15 mouse cellular contexts compared by ENCODE assay signal in genomic region chr5:147292506-147293120, GRCm38 (mm10). TPM values are rescaled to one million over a fixed set of nuclear protein-coding genes. Genes with fewer than 3 reads are reported as not detected.
A peak's percentile ranks its signal among the peaks of the same experiment; 100 is the strongest.
DNase-seq lines count a peak whose midpoint lies in the region; ATAC-seq and TF ChIP-seq lines count a peak whose summit lies in the region.
"Had no signal": no experiment of that assay in that cellular context is flagged by ENCODE, and none has a peak within 500 bp of the region (broad histone marks: within the 10 kb centered on the region; RNA-seq: fewer than 3 reads in every experiment).

No protein-coding gene starts in this region.

- H3K36me3 ChIP-seq in kidney, embryonic 15.5 days: no peaks in the 10 kb centered on the region
- H3K36me3 ChIP-seq in MEL (ENCODE audit: control insufficient read depth in 1 of 2, insufficient read depth in 2 of 2, low read length in 2 of 2) (peaks cover 0 to 3% of the 10 kb centered on the region in 2 experiments; a peak in 1 of 4 replicates), myocyte (ENCODE audit: control insufficient read depth, insufficient read depth) (no peaks in the 10 kb centered on the region)
- H3K36me3 ChIP-seq: forebrain, embryonic 12.5 days; hindbrain, embryonic 10.5 days; midbrain, embryonic 15.5 days had no signal

- no peak for DNase-seq in kidney, postnatal 36 days
- DNase-seq in MEL (ENCODE audit: low read depth, low spot score): peak; percentile 76
- no peak for DNase-seq in layer of hippocampus, postnatal 25 days (ENCODE audit: extremely low spot score in 1 of 2, low spot score in 1 of 2)
- no peak for DNase-seq in adrenal gland, postnatal 14 days
- no peak for DNase-seq in ovary, adult 18-20 months (ENCODE audit: low spot score)

- no peak for TF ChIP-seq RAD21 in MEL (IDR thresholded peaks at IDR 0.05; ENCODE audit: low read depth, low read length)

- no peak overlapping the region for H3K27ac ChIP-seq in kidney, embryonic 15.5 days
- H3K27ac ChIP-seq in MEL (ENCODE audit: control insufficient read depth, low read depth, low read length): peak overlapping the region; percentile 72
- H3K27ac ChIP-seq: forebrain, embryonic 12.5 days; hindbrain, embryonic 10.5 days; midbrain, embryonic 15.5 days had no signal

- 36% methylated on average over 13 of the region's 13 CpGs for WGBS in kidney, embryonic 15.5 days

- no peak for TF ChIP-seq CTCF in MEL (IDR thresholded peaks at IDR 0.05 in 2 of 3, conservative IDR thresholded peaks at IDR 0.05 in 1 of 3; ENCODE audit: control insufficient read depth in 1 of 3, insufficient read depth in 1 of 3, low read depth in 2 of 3, low read length in 3 of 3, poor library complexity in 1 of 3, severe bottlenecking in 1 of 3)

- H3K27me3 ChIP-seq in kidney, embryonic 15.5 days: peaks cover 72% of the 10 kb centered on the region
- H3K27me3 ChIP-seq in MEL (ENCODE audit: control insufficient read depth in 1 of 2, insufficient read depth in 2 of 2, low read length in 2 of 2): 0 out of 4 replicates have a peak, but pooled peaks cover 0 to 2% of the 10 kb centered on the region in 2 experiments
- no peaks in the 10 kb centered on the region for H3K27me3 ChIP-seq in myocyte (ENCODE audit: control insufficient read depth, insufficient read depth, insufficient read length)

- no peak for ATAC-seq in kidney, embryonic 15.5 days (replicated peaks; ENCODE audit: low FRiP score)
- 0 out of 2 replicates have a peak, but pooled peaks have one; percentile 1 for ATAC-seq in granulocyte monocyte progenitor cell, adult 5-6 weeks (replicated peaks; ENCODE audit: poor library complexity, severe bottlenecking)

- TF ChIP-seq POLR2A in MEL (IDR thresholded peaks at IDR 0.05; ENCODE audit: control insufficient read depth in 1 of 2, insufficient read depth in 1 of 2, low read depth in 1 of 2, low read length in 2 of 2, poor library complexity in 1 of 2): no peak
- TF ChIP-seq POLR2A in myocyte (IDR thresholded peaks at IDR 0.05; ENCODE audit: insufficient read length, low read depth): no peak

- H3K79me2 ChIP-seq in MEL (ENCODE audit: control insufficient read depth, insufficient read depth, low read length, poor library complexity) (no peaks in the 10 kb centered on the region; the same call in 1 of the 2 replicates), myocyte (ENCODE audit: control insufficient read depth, insufficient read depth) (no peaks in the 10 kb centered on the region)

- H3K4me2 ChIP-seq in kidney, embryonic 15.5 days: peak overlapping the region; percentile 17
- peak overlapping the region; percentile 87 for H3K4me2 ChIP-seq in myocyte (ENCODE audit: low read depth)
- H3K4me2 ChIP-seq: forebrain, embryonic 12.5 days; midbrain, embryonic 15.5 days had no signal

- H3K9ac ChIP-seq in kidney, embryonic 15.5 days: no peak overlapping the region
- peak overlapping the region; percentile 74 for H3K9ac ChIP-seq in MEL (ENCODE audit: control insufficient read depth, low read depth, low read length, poor library complexity, severe bottlenecking)
- H3K9ac ChIP-seq: forebrain, embryonic 12.5 days; midbrain, embryonic 15.5 days had no signal

- H3K4me1 ChIP-seq in kidney, embryonic 15.5 days: peaks cover 18% of the 10 kb centered on the region
- H3K4me1 ChIP-seq in MEL (ENCODE audit: control insufficient read depth in 1 of 2, insufficient read depth in 2 of 2, low read length in 2 of 2): peaks cover 0 to 4% of the 10 kb centered on the region in 2 experiments; a peak in 2 of 4 replicates
- H3K4me1 ChIP-seq: forebrain, embryonic 12.5 days had no signal

- H3K9me3 ChIP-seq in kidney, embryonic 15.5 days (replicated peaks): no peaks in the 10 kb centered on the region
- no peaks in the 10 kb centered on the region for H3K9me3 ChIP-seq in MEL (replicated peaks; ENCODE audit: insufficient read depth, low read length)
- H3K9me3 ChIP-seq: forebrain, embryonic 12.5 days; midbrain, embryonic 15.5 days had no signal

- H3K4me3 ChIP-seq in kidney, embryonic 15.5 days (replicated peaks): no peak overlapping the region
- H3K4me3 ChIP-seq in MEL (ENCODE audit: control insufficient read depth in 1 of 2, insufficient read depth in 1 of 2, low read depth in 2 of 2, low read length in 2 of 2) (peak overlapping the region; percentile 59 to 69), myocyte (no peak overlapping the region)
- H3K4me3 ChIP-seq: forebrain, embryonic 12.5 days; hindbrain, embryonic 10.5 days; midbrain, embryonic 15.5 days had no signal

- no peak for TF ChIP-seq EP300 in MEL (IDR thresholded peaks at IDR 0.05; ENCODE audit: low read depth in 1 of 2, low read length in 2 of 2)

- H3ac ChIP-seq in myocyte (ENCODE audit: control insufficient read depth, insufficient read length): no peak overlapping the region

TF ChIP-seq in MEL, 35 proteins besides CTCF, POLR2A, EP300 and RAD21:
- TF ChIP-seq BHLHE40 (IDR thresholded peaks at IDR 0.05; ENCODE audit: borderline replicate concordance, low read depth, low read length) (no peak), ELF1 (IDR thresholded peaks at IDR 0.05; ENCODE audit: low read depth, low read length) (peak; percentile 61; the same call in 1 of the 2 replicates), UBTF (IDR thresholded peaks at IDR 0.05; ENCODE audit: borderline replicate concordance, insufficient read depth, low read depth, low read length) (0 out of 2 replicates have a peak, but pooled peaks have one; percentile 6), SMC3 (IDR thresholded peaks at IDR 0.05; ENCODE audit: low read depth, low read length) (no peak), MXI1 (IDR thresholded peaks at IDR 0.05; ENCODE audit: low read depth, low read length) (peak; percentile 46; the same call in 1 of the 2 replicates), NELFE (IDR thresholded peaks at IDR 0.05; ENCODE audit: low read depth, low read length) (peak; percentile 37; the same call in 1 of the 2 replicates), TBP (IDR thresholded peaks at IDR 0.05; ENCODE audit: low read depth, low read length) (0 out of 2 replicates have a peak, but pooled peaks have one; percentile 28)

TF ChIP-seq in myocyte, 11 proteins besides CTCF, POLR2A, EP300 and RAD21:
- TF ChIP-seq MAX (IDR thresholded peaks at IDR 0.05; ENCODE audit: low read depth) (no peak), CEBPB (IDR thresholded peaks at IDR 0.05; ENCODE audit: insufficient read depth, poor library complexity, severe bottlenecking) (no peak), E2F4 (IDR thresholded peaks at IDR 0.05; ENCODE audit: insufficient read depth) (no peak), MYOD1 (IDR thresholded peaks at IDR 0.05; ENCODE audit: control insufficient read depth in 1 of 3, insufficient read length in 2 of 3, low read depth in 2 of 3) (no peak), MYOG (IDR thresholded peaks at IDR 0.05; ENCODE audit: control insufficient read depth in 1 of 3, insufficient read depth in 1 of 3, insufficient read length in 2 of 3, low read depth in 2 of 3) (no peak), TCF3 (IDR thresholded peaks at IDR 0.05; ENCODE audit: insufficient read length, low read depth) (no peak), USF1 (IDR thresholded peaks at IDR 0.05; ENCODE audit: low read depth) (no peak), REST (IDR thresholded peaks at IDR 0.05; ENCODE audit: insufficient read depth, insufficient read length) (no peak), POLR2AphosphoS2 (IDR thresholded peaks at IDR 0.05; ENCODE audit: insufficient read length, low read depth) (no peak), SRF (IDR thresholded peaks at IDR 0.05; ENCODE audit: control insufficient read depth, insufficient read length, low read depth) (no peak), TCF12 (IDR thresholded peaks at IDR 0.05; ENCODE audit: insufficient read depth, poor library complexity, severe bottlenecking) (no peak)

RNA-seq across cellular contexts. Expression of gene Cdx2, which starts 14.5 kb away (rescaled TPM):
- 0.26 TPM in 1 of 2 replicates, not detected in the other for polyA plus RNA-seq in kidney, embryonic 15.5 days (2015; fragmentation: Nextera tagmentation; extraction: Ambion mirVana)
- not detected in 2 replicates for total RNA-seq in MEL (2012; rRNA removed)
- polyA plus RNA-seq in MEL (2012; ENCODE audit: insufficient read depth in 1 of 2, insufficient read length in 2 of 2, low read depth in 1 of 2, low replicate concordance in 2 of 2, missing spikeins in 1 of 2) (not detected), myocyte (2012; fragmentation: generic; extraction: Trizol) (not detected)
- total RNA-seq in granulocyte monocyte progenitor cell, adult 5-6 weeks (2014; fragmentation: Nextera tagmentation): not detected in 2 replicates
- total RNA-seq in granulocyte monocyte progenitor cell, adult 5-6 weeks (2017): not detected in 2 replicates
- total RNA-seq in layer of hippocampus, postnatal 25 days (2021): not detected
- not detected in 2 replicates for total RNA-seq in adrenal gland, postnatal 14 days (2021)
- total RNA-seq: gastrocnemius, postnatal 4 days; left cerebral cortex, adult 8-10 months had no signal
- polyA plus RNA-seq: cortical plate, adult 2 months; forebrain, embryonic 12.5 days; hindbrain, embryonic 10.5 days; lung, embryonic 16.5 days; midbrain, embryonic 15.5 days had no signal

RNA-seq across cellular contexts. Expression of gene Pdx1, which starts 22.9 kb away (rescaled TPM):
- not detected in 2 replicates for polyA plus RNA-seq in kidney, embryonic 15.5 days (2015; fragmentation: Nextera tagmentation; extraction: Ambion mirVana)
- total RNA-seq in MEL (2012; rRNA removed): not detected in 2 replicates
- polyA plus RNA-seq in MEL (2012; ENCODE audit: insufficient read depth in 1 of 2, insufficient read length in 2 of 2, low read depth in 1 of 2, low replicate concordance in 2 of 2, missing spikeins in 1 of 2) (not detected), myocyte (2012; fragmentation: generic; extraction: Trizol) (not detected)
- not detected in 2 replicates for total RNA-seq in granulocyte monocyte progenitor cell, adult 5-6 weeks (2014; fragmentation: Nextera tagmentation)
- not detected in 2 replicates for total RNA-seq in granulocyte monocyte progenitor cell, adult 5-6 weeks (2017)
- total RNA-seq in layer of hippocampus, postnatal 25 days (2021): not detected
- total RNA-seq in adrenal gland, postnatal 14 days (2021): not detected in 2 replicates
- total RNA-seq: gastrocnemius, postnatal 4 days; left cerebral cortex, adult 8-10 months had no signal
- polyA plus RNA-seq: cortical plate, adult 2 months; forebrain, embryonic 12.5 days; hindbrain, embryonic 10.5 days; lung, embryonic 16.5 days; midbrain, embryonic 15.5 days had no signal

RNA-seq across cellular contexts. Expression of gene Urad, which starts 29.6 kb away (rescaled TPM):
- polyA plus RNA-seq in kidney, embryonic 15.5 days (2015; fragmentation: Nextera tagmentation; extraction: Ambion mirVana): not detected in 2 replicates
- total RNA-seq in MEL (2012; rRNA removed): not detected in 2 replicates
- polyA plus RNA-seq in MEL (2012; ENCODE audit: insufficient read depth in 1 of 2, insufficient read length in 2 of 2, low read depth in 1 of 2, low replicate concordance in 2 of 2, missing spikeins in 1 of 2) (not detected), myocyte (2012; fragmentation: generic; extraction: Trizol) (not detected)
- not detected in 2 replicates for total RNA-seq in granulocyte monocyte progenitor cell, adult 5-6 weeks (2014; fragmentation: Nextera tagmentation)
- not detected in 2 replicates for total RNA-seq in granulocyte monocyte progenitor cell, adult 5-6 weeks (2017)
- not detected for total RNA-seq in layer of hippocampus, postnatal 25 days (2021)
- total RNA-seq in adrenal gland, postnatal 14 days (2021): 1.2 and 12.9 TPM in 2 replicates
- total RNA-seq: gastrocnemius, postnatal 4 days; left cerebral cortex, adult 8-10 months had no signal
- polyA plus RNA-seq: cortical plate, adult 2 months; forebrain, embryonic 12.5 days; hindbrain, embryonic 10.5 days; lung, embryonic 16.5 days; midbrain, embryonic 15.5 days had no signal

Comparison
In these comparisons a context has a peak if more than half of its experiments do, and no peak if none do; other contexts are left out.
1. H3K4me3 ChIP-seq: peak in MEL (2 of 2); none in kidney, embryonic 15.5 days (single experiment) and myocyte (single experiment).